In the genomic region with DNA sequence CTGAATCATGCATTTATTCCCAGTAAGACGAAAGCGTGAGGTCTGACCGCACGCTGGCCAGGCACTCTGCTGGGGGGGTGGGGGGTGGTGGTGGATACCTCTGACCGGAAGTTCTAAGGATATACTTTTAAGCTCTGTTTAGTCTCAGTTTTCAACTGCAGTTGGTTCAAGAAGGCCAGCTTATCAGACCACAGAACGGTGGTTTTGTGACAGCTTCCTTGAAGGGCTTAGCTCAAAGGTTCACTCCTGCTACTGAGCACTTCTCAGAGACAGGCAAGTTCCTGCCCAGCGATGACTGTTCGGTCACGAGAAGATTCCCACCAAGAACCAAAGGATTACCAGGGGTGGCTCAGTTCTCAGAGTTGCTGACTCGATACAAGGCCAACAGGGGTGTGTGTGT, we compare ENCODE assay signal across 17 mouse cellular contexts. TPM values are rescaled to one million over a fixed set of nuclear protein-coding genes. Genes with fewer than 3 reads are reported as not detected.
DNase-seq lines count a peak whose midpoint lies in the region; ATAC-seq and TF ChIP-seq lines count a peak whose summit lies in the region.
"Had no signal": no experiment of that assay in that cellular context is flagged by ENCODE, and none has a peak within 500 bp of the region (broad histone marks: within the 10 kb centered on the region; RNA-seq: fewer than 3 reads in every experiment).

No protein-coding gene starts in this region.

- no peaks in the 10 kb centered on the region for H3K27me3 ChIP-seq in erythroblast, embryonic 14.5 days (ENCODE audit: control insufficient read depth)
- H3K27me3 ChIP-seq in lung, embryonic 14.5 days (ENCODE audit: insufficient read depth, low read length): no peaks in the 10 kb centered on the region
- H3K27me3 ChIP-seq in midbrain, embryonic 16.5 days (ENCODE audit: control insufficient read depth, insufficient read depth, low read depth, low read length): no peaks in the 10 kb centered on the region
- H3K27me3 ChIP-seq: neural tube, embryonic 12.5 days had no signal

- H3K9me3 ChIP-seq in erythroblast, embryonic 14.5 days (ENCODE audit: control insufficient read depth, low read length): no peaks in the 10 kb centered on the region
- H3K9me3 ChIP-seq in lung, embryonic 14.5 days (ENCODE audit: low read depth, low read length): no peaks in the 10 kb centered on the region
- no peaks in the 10 kb centered on the region for H3K9me3 ChIP-seq in midbrain, embryonic 16.5 days (replicated peaks; ENCODE audit: control insufficient read depth, low read length, poor library complexity, severe bottlenecking)
- H3K9me3 ChIP-seq: neural tube, embryonic 12.5 days had no signal

- H3K36me3 ChIP-seq in erythroblast, embryonic 14.5 days (ENCODE audit: control insufficient read depth): peaks cover 100% of the 10 kb centered on the region
- H3K36me3 ChIP-seq in lung, embryonic 14.5 days (ENCODE audit: insufficient read depth): peaks cover 78% of the 10 kb centered on the region
- H3K36me3 ChIP-seq in midbrain, embryonic 16.5 days (ENCODE audit: control insufficient read depth, insufficient read depth, low read length): peaks cover 33% of the 10 kb centered on the region

- no peak for ATAC-seq in erythroblast, adult 5-6 weeks (replicated peaks; ENCODE audit: low FRiP score, poor library complexity, severe bottlenecking)
- ATAC-seq in lung, embryonic 14.5 days (ENCODE audit: insufficient read depth): no peak
- ATAC-seq in megakaryocyte progenitor cell, adult 5-6 weeks (replicated peaks; ENCODE audit: poor library complexity): peak; percentile 40
- ATAC-seq in midbrain, embryonic 16.5 days: no peak

- H3K4me2 ChIP-seq in lung, embryonic 14.5 days: no peak overlapping the region
- no peak overlapping the region for H3K4me2 ChIP-seq in midbrain, embryonic 16.5 days (ENCODE audit: low read length)
- H3K4me2 ChIP-seq: midbrain, embryonic 11.5 days; neural tube, embryonic 12.5 days had no signal

- peaks cover 45% of the 10 kb centered on the region for H3K4me1 ChIP-seq in erythroblast, embryonic 14.5 days (ENCODE audit: control insufficient read depth)
- no peaks in the 10 kb centered on the region for H3K4me1 ChIP-seq in lung, embryonic 14.5 days (ENCODE audit: insufficient read depth)
- H3K4me1 ChIP-seq in midbrain, embryonic 16.5 days (ENCODE audit: control insufficient read depth, insufficient read depth, low read length): peaks cover 2% of the 10 kb centered on the region; the same call in 1 of the 2 replicates

- H3K4me3 ChIP-seq in erythroblast, embryonic 14.5 days (replicated peaks): peak overlapping the region; percentile 3
- no peak overlapping the region for H3K4me3 ChIP-seq in lung, embryonic 14.5 days (ENCODE audit: low read depth, low read length)
- H3K4me3 ChIP-seq in midbrain, embryonic 16.5 days (ENCODE audit: low read depth, low read length): no peak overlapping the region
- H3K4me3 ChIP-seq: neural tube, embryonic 12.5 days had no signal

- DNase-seq in lung, embryonic 14.5 days: no peak
- DNase-seq in lung, postnatal 4 days: no peak
- peak; percentile 39 for DNase-seq in liver
- DNase-seq in cerebellum, postnatal 25 days: no peak
- DNase-seq: adrenal gland, postnatal 14 days; cerebellum, postnatal 36 days; heart, adult 18-20 months; kidney, adult 11 months; kidney, postnatal 4 days had no signal

- WGBS in lung, embryonic 14.5 days: 49% methylated on average over 10 of the region's 10 CpGs
- 90% methylated on average over 10 of the region's 10 CpGs for WGBS in midbrain, embryonic 16.5 days

- H3K27ac ChIP-seq in lung, embryonic 14.5 days (ENCODE audit: low read depth): peak overlapping the region; percentile 14; the same call in 1 of the 2 replicates
- no peak overlapping the region for H3K27ac ChIP-seq in midbrain, embryonic 16.5 days (ENCODE audit: low read length)
- H3K27ac ChIP-seq: neural tube, embryonic 12.5 days had no signal

- TF ChIP-seq CTCF in lung, embryonic 14.5 days (IDR thresholded peaks at IDR 0.05; ENCODE audit: low read depth): no peak

- no peak overlapping the region for H3K9ac ChIP-seq in lung, embryonic 14.5 days
- H3K9ac ChIP-seq in midbrain, embryonic 16.5 days (ENCODE audit: low read depth, low read length): no peak overlapping the region
- H3K9ac ChIP-seq: neural tube, embryonic 12.5 days had no signal

RNA-seq across cellular contexts. Expression of a gene that starts 41.2 kb away (rescaled TPM):
- polyA plus RNA-seq in erythroblast, embryonic 14.5 days (2012): 3.3 TPM in 2 replicates
- total RNA-seq in erythroblast, adult 5-6 weeks (2015; ENCODE audit: low replicate concordance): 55.9 and 63.5 TPM in 2 replicates
- 60.6 and 63.8 TPM in 2 replicates for total RNA-seq in erythroblast, adult 5-6 weeks (2017; ENCODE audit: low replicate concordance)
- 25.0 and 29.9 TPM in 2 replicates for polyA plus RNA-seq in lung, embryonic 14.5 days (2014; fragmentation: Nextera tagmentation; extraction: Ambion mirVana)
- total RNA-seq in megakaryocyte progenitor cell, adult 5-6 weeks (2015): 4.5 and 5.0 TPM in 2 replicates
- total RNA-seq in megakaryocyte progenitor cell, adult 5-6 weeks (2017): 3.3 and 4.2 TPM in 2 replicates
- 9.4 and 13.7 TPM in 2 replicates for polyA plus RNA-seq in midbrain, embryonic 16.5 days (2015; fragmentation: Nextera tagmentation; extraction: Ambion mirVana)

RNA-seq across cellular contexts. Expression of a gene that starts 44.0 kb away (rescaled TPM):
- polyA plus RNA-seq in erythroblast, embryonic 14.5 days (2012): 2.0 and 2.4 TPM in 2 replicates
- 23.2 and 30.9 TPM in 2 replicates for total RNA-seq in erythroblast, adult 5-6 weeks (2015; ENCODE audit: low replicate concordance)
- total RNA-seq in erythroblast, adult 5-6 weeks (2017; ENCODE audit: low replicate concordance): 20.5 and 26.8 TPM in 2 replicates
- polyA plus RNA-seq in lung, embryonic 14.5 days (2014; fragmentation: Nextera tagmentation; extraction: Ambion mirVana): 151 and 165 TPM in 2 replicates
- 59.7 and 63.9 TPM in 2 replicates for total RNA-seq in megakaryocyte progenitor cell, adult 5-6 weeks (2015)
- 81.8 and 83.9 TPM in 2 replicates for total RNA-seq in megakaryocyte progenitor cell, adult 5-6 weeks (2017)
- 201 and 209 TPM in 2 replicates for polyA plus RNA-seq in midbrain, embryonic 16.5 days (2015; fragmentation: Nextera tagmentation; extraction: Ambion mirVana)

RNA-seq across cellular contexts. Expression of a gene that starts 51.0 kb away (rescaled TPM):
- polyA plus RNA-seq in erythroblast, embryonic 14.5 days (2012): not detected in 2 replicates
- not detected in 2 replicates for total RNA-seq in erythroblast, adult 5-6 weeks (2015; ENCODE audit: low replicate concordance)
- not detected in 2 replicates for total RNA-seq in erythroblast, adult 5-6 weeks (2017; ENCODE audit: low replicate concordance)
- not detected in 2 replicates for polyA plus RNA-seq in lung, embryonic 14.5 days (2014; fragmentation: Nextera tagmentation; extraction: Ambion mirVana)
- total RNA-seq in megakaryocyte progenitor cell, adult 5-6 weeks (2015): not detected in 2 replicates
- total RNA-seq in megakaryocyte progenitor cell, adult 5-6 weeks (2017): not detected in 2 replicates
- not detected in 2 replicates for polyA plus RNA-seq in midbrain, embryonic 16.5 days (2015; fragmentation: Nextera tagmentation; extraction: Ambion mirVana)
- total RNA-seq: adrenal gland, postnatal 14 days; heart, adult 18-20 months; left cerebral cortex, adult 18-20 months had no signal
- polyA plus RNA-seq: embryonic facial prominence, embryonic 14.5 days; midbrain, embryonic 11.5 days; neural tube, embryonic 12.5 days had no signal

Comparison
In these comparisons a context has a peak if more than half of its experiments do, and no peak if none do; other contexts are left out.
1. RNA of a gene that starts 44.0 kb away (polyA plus RNA-seq): 201 to 209 TPM in midbrain, embryonic 16.5 days and 151 to 165 TPM in lung, embryonic 14.5 days; 2.0 to 2.4 TPM in erythroblast, embryonic 14.5 days; every median in the first group is over 10 times any median in the second.